Mouse (Mus musculus) neural tube, embryonic 14.5 days (tissue): ENCODE results near the gene Ltbp3. TPM values are rescaled to one million over a fixed set of nuclear protein-coding genes. Genes with fewer than 3 reads are reported as not detected.
A peak's percentile ranks its signal among the peaks of the same experiment; 100 is the strongest.
"Not testable (repeated sequence)": the region's sequence is repeated elsewhere in the genome, so short reads cannot be mapped to it uniquely, and the experiment has no call there.

Experiments
- ATAC-seq: fragments of 200-750 bp; cut with Nextera tagmentation; 2 replicates; pipeline ENCODE4 v1.8.0; 2017; ENCODE audit warnings: low read depth, mild to moderate bottlenecking, moderate TSS enrichment, moderate library complexity
- H3K27ac ChIP-seq: fragments of 300-500 bp; sonication (generic); 2 replicates; pipeline ENCODE4 v1.5.1; 2014; ENCODE audit warnings: low read depth, mild to moderate bottlenecking, control low read depth, low read length, moderate library complexity, mixed read lengths
- H3K27me3 ChIP-seq: fragments of 300-500 bp; sonication (generic); 2 replicates; pipeline ENCODE4 v1.6.1; 2014; ENCODE audit warnings: low read length; ENCODE audit not compliant: control insufficient read depth, insufficient read depth
- H3K36me3 ChIP-seq: fragments of 300-500 bp; sonication (generic); 2 replicates; pipeline ENCODE4 v1.6.1; 2014; ENCODE audit warnings: low read length, mixed read lengths; ENCODE audit not compliant: control insufficient read depth, insufficient read depth
- H3K4me1 ChIP-seq: fragments of 300-500 bp; sonication (generic); 2 replicates; pipeline ENCODE4 v1.6.1; 2014; ENCODE audit warnings: low read length; ENCODE audit not compliant: control insufficient read depth, insufficient read depth
- H3K4me2 ChIP-seq: fragments of 300-500 bp; sonication (generic); 2 replicates; pipeline ENCODE4 v1.6.1; 2014; ENCODE audit warnings: mild to moderate bottlenecking, low read depth, low read length, control low read depth
- H3K4me3 ChIP-seq: fragments of 300-500 bp; sonication (generic); 2 replicates; pipeline ENCODE4 v1.5.1; 2014; ENCODE audit warnings: low read depth, low read length, control low read depth, mixed read lengths
- H3K9ac ChIP-seq: fragments of 300-500 bp; sonication (generic); replicated peaks from 2 replicates; pipeline ENCODE4 v1.6.1; 2014; ENCODE audit warnings: low read depth, mild to moderate bottlenecking, control low read depth, low read length, mixed read lengths
- H3K9me3 ChIP-seq: fragments of 300-500 bp; sonication (generic); 2 replicates; pipeline ENCODE4 v1.6.1; 2016; ENCODE audit warnings: low read length; ENCODE audit not compliant: control insufficient read depth
- WGBS: fragments of 180-500 bp; shearing (Covaris S2); extraction: QIAGEN DNeasy Blood & Tissue Kit; methylation state at CpG from one replicate; pipeline ENCODE4 v1.1.7; 2014; 5-methylcytosine and 5-hydroxymethylcytosine counted together
- polyA plus RNA-seq: library from polyadenylated mRNA; unstranded; fragments of >200 nt; fragmentation: Nextera tagmentation; extraction: Ambion mirVana; gene quantifications from 2 replicates; pipeline ENCODE4 v1.2.1, GENCODE M21; 2014

The Ltbp3 gene
- polyA plus RNA-seq, 1 experiment from 2014 or later = 14.0 TPM

DNA sequence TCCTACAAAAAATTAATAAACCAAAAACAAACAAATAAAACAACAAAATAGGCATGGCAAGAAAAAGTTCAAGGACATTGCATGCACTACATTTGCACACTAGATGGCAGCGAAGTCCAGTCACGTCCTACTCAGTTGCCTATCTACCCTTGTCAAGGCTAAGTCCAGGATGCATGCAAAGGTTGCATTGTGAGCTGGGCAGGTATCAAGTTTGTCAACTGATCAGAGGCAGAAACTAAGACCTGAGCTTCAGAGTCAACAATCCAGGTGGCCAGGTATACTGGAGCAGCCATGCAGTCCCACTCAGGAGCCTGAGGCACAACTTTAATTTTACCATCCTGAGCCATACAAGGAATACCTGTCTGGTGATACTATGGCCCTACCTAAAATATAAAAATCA lies 52.4 kb downstream of the Ltbp3 start:
- H3K9ac ChIP-seq = no peak overlapping the region
- no peaks in the 10 kb centered on the region for H3K27me3 ChIP-seq
- no peak overlapping the region for H3K4me3 ChIP-seq
- no peaks in the 10 kb centered on the region for H3K9me3 ChIP-seq
- 13% methylated on average over 2 of the region's 2 CpGs for WGBS
- no peak overlapping the region for H3K27ac ChIP-seq
- H3K36me3 ChIP-seq = peaks cover 31% of the 10 kb centered on the region
- H3K4me2 ChIP-seq = no peak overlapping the region
- H3K4me1 ChIP-seq = peaks cover 26% of the 10 kb centered on the region
- ATAC-seq = peak; percentile 57

DNA sequence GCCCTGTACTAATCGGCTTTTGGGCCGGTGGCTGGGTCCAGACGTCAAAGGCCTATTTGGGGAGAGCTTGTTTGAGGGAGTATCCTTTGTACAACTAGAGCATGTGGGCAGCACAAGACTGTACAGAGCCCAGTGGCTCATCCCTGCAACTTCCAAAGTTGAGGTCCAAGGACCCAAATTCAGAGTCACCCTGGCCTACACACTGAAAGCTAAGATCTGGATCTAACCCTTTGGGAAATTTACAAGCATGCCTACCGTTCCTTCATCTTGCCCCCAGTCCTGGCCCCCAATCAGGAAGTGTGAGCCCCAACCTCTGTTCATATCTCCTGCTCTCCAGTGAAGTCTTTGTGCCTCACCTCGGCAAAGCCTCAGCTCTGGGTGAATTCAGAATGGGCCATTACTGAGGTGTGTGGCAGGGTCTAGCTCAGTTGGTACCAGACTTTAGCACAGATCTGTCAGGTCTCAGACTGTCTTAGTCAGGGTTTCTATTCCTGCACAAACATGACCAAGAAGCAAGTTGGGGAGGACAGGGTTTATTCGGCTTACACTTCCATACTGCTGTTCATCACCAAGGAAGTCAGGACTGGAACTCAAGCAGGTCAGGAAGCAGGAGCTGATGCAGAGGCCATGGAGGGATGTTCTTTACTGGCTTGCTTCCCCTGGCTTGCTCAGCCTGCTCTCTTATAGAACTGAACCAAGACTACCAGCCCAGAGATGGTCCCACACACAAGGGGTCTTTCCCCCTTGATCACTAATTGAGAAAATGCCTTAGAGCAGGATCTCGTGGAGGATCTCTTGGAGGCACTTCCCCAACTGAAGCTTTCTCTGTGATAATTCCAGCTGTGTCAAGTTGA lies 53.4 kb downstream of the Ltbp3 start:
- WGBS = 40% methylated on average over 7 of the region's 7 CpGs
- H3K27ac ChIP-seq = peak overlapping the region; percentile 50
- not testable (repeated sequence) for H3K4me3 ChIP-seq, H3K9me3 ChIP-seq, H3K27me3 ChIP-seq
- peaks cover 26% of the 10 kb centered on the region for H3K4me1 ChIP-seq
- peaks cover 34% of the 10 kb centered on the region for H3K36me3 ChIP-seq
- peak overlapping the region; percentile 32; the same call in 1 of the 2 replicates for H3K9ac ChIP-seq
- ATAC-seq = peak; percentile 33; the same call in 1 of the 2 replicates
- peak overlapping the region; percentile 100; the same call in 1 of the 2 replicates for H3K4me2 ChIP-seq

DNA sequence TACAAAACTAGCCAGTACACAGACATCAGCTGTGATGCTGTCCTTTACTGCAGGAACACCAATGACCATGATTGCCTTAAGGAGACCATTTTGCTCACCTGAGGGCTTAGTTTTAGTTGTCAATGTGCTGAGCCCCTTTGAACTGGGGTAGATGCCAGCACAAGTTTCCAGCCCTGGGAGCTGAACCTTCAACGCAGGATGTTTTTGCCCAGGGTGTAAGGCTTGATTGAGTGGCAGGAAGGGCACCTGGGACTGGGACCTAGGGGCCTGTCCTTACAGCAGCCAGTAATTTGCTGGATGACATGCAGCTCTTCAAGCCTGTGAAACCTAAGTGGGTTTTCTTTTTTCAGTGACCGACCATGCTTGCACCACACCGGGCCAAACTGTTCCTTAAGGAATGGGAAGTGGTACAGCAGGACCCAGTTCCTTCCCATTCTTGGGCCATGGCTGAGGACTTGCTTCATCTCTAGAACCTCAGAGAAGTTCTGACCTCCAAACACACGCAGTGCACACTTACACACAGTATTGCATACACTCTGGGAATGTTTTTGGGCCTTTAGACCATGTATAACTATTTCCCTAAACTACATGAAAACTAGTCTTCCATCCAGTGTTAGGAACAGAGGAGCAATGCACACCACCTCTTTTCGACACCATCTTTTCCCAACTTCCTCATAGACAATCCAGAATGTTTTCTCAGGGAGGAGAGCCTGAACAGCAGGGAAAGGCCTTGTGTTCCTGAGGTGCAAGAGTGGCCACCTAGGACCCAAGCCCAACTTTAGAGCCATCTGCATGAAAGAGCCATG lies 54.3 kb downstream of the Ltbp3 start:
- Histone ChIP-seq H3K9ac (peak overlapping the region; percentile 32; the same call in 1 of the 2 replicates), H3K4me1 (peaks cover 26% of the 10 kb centered on the region), H3K27ac (0 out of 2 replicates have a peak overlapping the region, but pooled peaks have one; percentile 12), H3K4me2 (peak overlapping the region; percentile 100), H3K36me3 (peaks cover 34% of the 10 kb centered on the region), H3K9me3 (no peaks in the 10 kb centered on the region), H3K27me3 (no peaks in the 10 kb centered on the region), H3K4me3 (peak overlapping the region; percentile 98; the same call in 1 of the 2 replicates)
- 0 out of 2 replicates have a peak, but pooled peaks have one; percentile 16 for ATAC-seq
- 37% methylated on average over 5 of the region's 5 CpGs for WGBS

DNA sequence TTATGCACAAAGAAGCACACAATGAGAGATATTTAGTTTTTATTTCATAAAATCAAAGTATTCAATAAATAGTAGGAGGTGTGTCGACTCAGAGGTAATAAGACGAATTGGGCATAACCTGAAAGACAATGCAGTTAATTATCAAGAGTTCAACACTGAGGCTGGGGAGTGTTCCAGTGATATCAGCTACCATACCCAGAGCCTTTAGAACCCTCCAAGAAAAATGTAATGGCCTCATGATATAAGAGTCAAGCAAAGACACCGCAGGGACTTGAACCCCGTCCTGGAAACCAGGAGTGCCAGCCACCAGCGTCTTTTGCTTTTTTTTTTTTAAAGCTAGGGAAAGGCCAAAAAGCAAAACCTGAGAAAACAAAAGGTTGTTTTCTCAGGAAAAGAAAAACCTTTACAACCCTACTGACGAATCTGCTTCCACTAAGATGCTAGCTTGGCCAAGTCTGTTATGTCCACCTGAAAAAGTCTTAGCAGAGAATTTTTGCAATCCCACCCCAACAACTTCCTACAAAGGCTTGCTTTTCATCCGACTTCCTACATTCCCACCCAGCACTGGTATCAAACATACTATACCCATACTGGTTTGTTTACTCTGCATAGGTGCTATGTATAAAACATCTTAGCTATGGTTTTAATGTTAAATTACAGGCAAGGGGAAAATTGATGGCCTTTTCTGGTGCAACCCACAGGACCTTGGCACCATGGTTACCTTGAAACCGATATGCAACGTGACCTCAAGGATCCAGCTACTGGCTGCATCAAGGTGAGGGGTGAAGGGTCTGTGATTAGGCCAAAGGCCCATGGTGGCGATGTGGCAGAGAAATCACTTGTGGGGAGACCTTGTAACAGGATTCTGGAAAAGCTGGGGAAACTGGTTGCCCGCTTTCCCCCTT lies 55.2 kb downstream of the Ltbp3 start:
- Histone ChIP-seq H3K4me2 (peak overlapping the region; percentile 100), H3K4me3 (peak overlapping the region; percentile 98), H3K36me3 (peaks cover 34% of the 10 kb centered on the region), H3K9me3 (no peaks in the 10 kb centered on the region), H3K27me3 (peaks cover 1% of the 10 kb centered on the region; the same call in 1 of the 2 replicates), H3K27ac (0 out of 2 replicates have a peak overlapping the region, but pooled peaks have one; percentile 29), H3K9ac (peak overlapping the region; percentile 95), H3K4me1 (peaks cover 26% of the 10 kb centered on the region)
- 70% methylated on average over 11 of the region's 11 CpGs for WGBS
- no peak for ATAC-seq

DNA sequence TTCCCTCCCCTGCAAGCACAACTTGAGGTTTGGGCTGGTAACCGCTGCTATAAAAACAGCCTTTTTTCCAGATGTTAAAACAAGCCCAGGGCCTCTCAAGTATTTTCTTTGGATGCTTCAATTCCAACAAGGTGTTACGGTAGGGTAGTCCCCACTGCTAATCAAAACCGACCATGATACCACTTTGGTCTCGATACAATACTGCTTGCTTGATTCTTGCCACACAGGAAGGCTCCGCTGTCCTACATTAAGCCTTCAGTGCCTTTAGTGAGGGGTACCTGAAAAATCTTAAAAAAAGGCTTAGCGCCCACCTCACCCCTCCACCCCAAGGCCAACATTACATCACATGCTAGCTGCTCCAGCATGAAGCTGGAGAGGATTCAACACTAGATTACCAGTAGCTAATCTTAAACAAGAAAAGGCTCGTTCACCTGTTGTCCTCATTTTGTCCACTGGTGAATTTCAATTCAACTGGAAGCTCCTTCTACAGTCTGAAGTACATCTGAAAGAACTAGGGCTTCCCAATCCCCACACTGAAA lies 55.9 kb downstream of the Ltbp3 start:
- Histone ChIP-seq H3K36me3 (peaks cover 34% of the 10 kb centered on the region), H3K9me3 (no peaks in the 10 kb centered on the region), H3K4me3 (peak overlapping the region; percentile 98), H3K4me2 (peak overlapping the region; percentile 100), H3K27me3 (peaks cover 4% of the 10 kb centered on the region; the same call in 1 of the 2 replicates), H3K4me1 (peaks cover 26% of the 10 kb centered on the region), H3K27ac (0 out of 2 replicates have a peak overlapping the region, but pooled peaks have one; percentile 7), H3K9ac (peak overlapping the region; percentile 95)
- no peak for ATAC-seq
- WGBS = 62% methylated on average over 7 of the region's 7 CpGs

DNA sequence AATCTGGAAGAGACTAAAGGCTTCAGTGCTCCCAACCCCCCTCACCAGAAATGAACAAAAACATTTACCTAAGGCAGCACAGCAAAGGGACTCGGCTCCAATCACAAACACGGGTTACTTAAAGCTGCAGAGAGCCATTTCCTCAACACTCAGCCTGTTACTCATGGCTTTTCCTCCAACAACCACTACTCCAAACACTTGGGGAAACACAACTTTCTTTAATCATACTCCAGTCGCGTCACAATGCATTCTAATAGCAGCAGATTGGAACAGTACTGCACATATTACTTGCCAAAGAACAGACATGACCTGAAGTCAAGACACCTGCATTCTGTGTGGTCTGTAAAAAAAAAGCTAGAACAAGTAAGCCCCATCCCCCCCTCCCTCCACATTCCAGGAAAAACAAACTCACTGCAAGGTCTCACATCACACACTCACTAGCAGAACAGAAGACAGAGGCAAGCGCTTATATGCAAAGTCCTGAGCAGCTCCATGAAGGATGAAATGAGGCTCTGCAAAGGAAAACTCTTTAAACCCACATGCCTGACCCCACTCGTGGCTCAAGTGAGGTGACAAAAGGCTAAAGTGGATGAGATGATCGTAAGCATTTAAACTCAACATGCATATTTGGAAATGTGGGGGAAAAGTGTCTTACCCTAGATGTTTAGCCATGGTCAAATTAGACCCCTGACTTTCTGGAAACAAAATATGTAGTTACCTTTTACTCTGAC lies 56.8 kb downstream of the Ltbp3 start:
- 18% methylated on average over 7 of the region's 7 CpGs for WGBS
- peak overlapping the region; percentile 100 for H3K4me2 ChIP-seq

DNA sequence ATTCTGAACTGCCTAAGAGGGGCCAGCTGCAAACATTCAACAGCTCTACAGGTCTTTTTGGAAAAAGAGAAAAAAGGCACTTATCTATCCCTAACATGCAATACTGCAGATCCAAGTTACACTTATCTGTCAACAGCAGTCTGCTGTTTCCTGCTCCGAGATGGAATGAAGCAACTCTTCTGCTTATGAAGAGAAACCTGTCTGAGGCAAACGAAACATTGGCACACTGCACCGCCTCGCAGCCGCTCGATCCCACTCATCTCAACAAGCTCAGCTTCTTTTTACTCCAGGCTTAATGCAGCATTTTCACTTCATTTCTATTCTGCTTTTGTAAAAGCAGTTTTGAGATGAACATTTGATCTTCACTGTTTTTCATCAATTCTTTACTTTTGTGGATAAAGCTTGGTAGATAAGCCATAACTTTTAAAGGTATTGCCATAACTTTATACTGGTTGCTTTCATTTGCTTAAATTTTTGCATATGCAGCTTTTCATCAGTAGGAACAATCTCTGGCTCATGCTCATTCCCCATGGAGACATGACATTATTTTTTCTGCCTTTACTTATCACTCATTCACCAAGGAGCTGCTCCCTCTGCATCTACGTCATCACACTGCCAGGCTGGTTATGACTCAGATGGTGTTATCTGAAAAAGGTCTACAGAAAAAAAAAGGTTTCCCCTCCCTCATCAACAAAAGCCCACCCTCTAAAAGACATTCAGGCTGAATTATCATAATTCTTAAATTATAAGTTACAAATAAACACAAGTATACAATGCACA lies 58.2 kb downstream of the Ltbp3 start:
- peak overlapping the region; percentile 95 for H3K9ac ChIP-seq
- 2% methylated on average over 7 of the region's 7 CpGs for WGBS

More for the DNA sequence above, 56.8 kb downstream of the Ltbp3 start:
- H3K9ac ChIP-seq = peak overlapping the region; percentile 95
- peaks cover 26% of the 10 kb centered on the region for H3K4me1 ChIP-seq
- H3K36me3 ChIP-seq = peaks cover 34% of the 10 kb centered on the region
- ATAC-seq = no peak
- peaks cover 4% of the 10 kb centered on the region; the same call in 1 of the 2 replicates for H3K27me3 ChIP-seq
- peak overlapping the region; percentile 98 for H3K4me3 ChIP-seq
- no peaks in the 10 kb centered on the region for H3K9me3 ChIP-seq
- H3K27ac ChIP-seq = no peak overlapping the region

More for the DNA sequence above, 58.2 kb downstream of the Ltbp3 start:
- Histone ChIP-seq H3K36me3 (peaks cover 34% of the 10 kb centered on the region), H3K4me3 (peak overlapping the region; percentile 98), H3K27me3 (peaks cover 4% of the 10 kb centered on the region; the same call in 1 of the 2 replicates), H3K4me2 (peak overlapping the region; percentile 100), H3K9me3 (no peaks in the 10 kb centered on the region), H3K27ac (no peak overlapping the region), H3K4me1 (peaks cover 34% of the 10 kb centered on the region)
- ATAC-seq = no peak
